Mouse (Mus musculus) neural tube, embryonic 11.5 days (tissue): Measurements from ENCODE around the gene Abca3. TPM values are rescaled to one million over a fixed set of nuclear protein-coding genes. Genes with fewer than 3 reads are reported as not detected.
"Not testable (repeated sequence)": the region's sequence is repeated elsewhere in the genome, so short reads cannot be mapped to it uniquely, and the experiment has no call there.

ENCODE experiments used
- ATAC-seq: fragments of 200-750 bp; cut with Nextera tagmentation; 2 replicates; pipeline ENCODE4 v1.8.0; 2017; ENCODE audit warnings: moderate number of reproducible peaks, mild to moderate bottlenecking, moderate TSS enrichment, moderate library complexity; ENCODE audit not compliant: insufficient read depth, low FRiP score, low TSS enrichment
- DNase-seq: peaks from one replicate; pipeline ENCODE4 v3.0.0-alpha.2; 2015; ENCODE audit warnings: low spot score
- H3K27ac ChIP-seq: fragments of 300-500 bp; sonication (generic); 2 replicates; pipeline ENCODE4 v1.5.1; 2014; ENCODE audit warnings: low read depth, mild to moderate bottlenecking, low read length
- H3K27me3 ChIP-seq: fragments of 300-500 bp; sonication (generic); 2 replicates; pipeline ENCODE4 v1.6.1; 2014; ENCODE audit warnings: mild to moderate bottlenecking, low read length, mixed read lengths; ENCODE audit not compliant: control insufficient read depth, insufficient read depth
- H3K36me3 ChIP-seq: fragments of 300-500 bp; sonication (generic); 2 replicates; pipeline ENCODE4 v1.6.1; 2014; ENCODE audit warnings: mild to moderate bottlenecking, low read length, moderate library complexity, mixed read lengths; ENCODE audit not compliant: control insufficient read depth, insufficient read depth
- H3K4me1 ChIP-seq: fragments of 300-500 bp; sonication (generic); 2 replicates; pipeline ENCODE4 v1.6.1; 2014; ENCODE audit warnings: low read length, mixed read lengths; ENCODE audit not compliant: control insufficient read depth, insufficient read depth
- H3K4me2 ChIP-seq: fragments of 300-500 bp; sonication (generic); 2 replicates; pipeline ENCODE4 v1.6.1; 2014; ENCODE audit warnings: low read depth, mild to moderate bottlenecking, moderate library complexity
- H3K4me3 ChIP-seq: fragments of 300-500 bp; sonication (generic); 2 replicates; pipeline ENCODE4 v1.5.1; 2014; ENCODE audit warnings: low read depth, low read length
- H3K9ac ChIP-seq: fragments of 300-500 bp; sonication (generic); 2 replicates; pipeline ENCODE4 v1.6.1; 2014; ENCODE audit warnings: mild to moderate bottlenecking, low read length
- H3K9me3 ChIP-seq: fragments of 300-500 bp; sonication (generic); 2 replicates; pipeline ENCODE4 v1.6.1; 2016; ENCODE audit warnings: low read length; ENCODE audit not compliant: control insufficient read depth
- WGBS: fragments of 180-500 bp; shearing (Covaris S2); extraction: QIAGEN DNeasy Blood & Tissue Kit; methylation state at CpG from one replicate; pipeline ENCODE4 v1.1.7; 2014; 5-methylcytosine and 5-hydroxymethylcytosine counted together
- polyA plus RNA-seq: library from polyadenylated mRNA; unstranded; fragments of >200 nt; fragmentation: Nextera tagmentation; extraction: Ambion mirVana; gene quantifications from 2 replicates; pipeline ENCODE4 v1.2.1, GENCODE M21; 2014

Abca3 gene
- polyA plus RNA-seq, 1 experiment from 2014 or later: 20.1 TPM

- Histone ChIP-seq H3K27ac (no peak overlapping the region), H3K27me3 (no peaks in the 10 kb centered on the region), H3K36me3 (peaks cover 24% of the 10 kb centered on the region), H3K4me3 (peak overlapping the region; percentile 71), H3K4me1 (peaks cover 10% of the 10 kb centered on the region; the same call in 1 of the 2 replicates), H3K4me2 (peak overlapping the region; percentile 87), H3K9ac (no peak overlapping the region; the same call in 1 of the 2 replicates), H3K9me3 (no peaks in the 10 kb centered on the region)
- WGBS: 95% methylated on average over 3 of the region's 3 CpGs
- DNase-seq (no peak), ATAC-seq (no peak)
These were observed 64.4 kb downstream of the Abca3 start for GRCm38 (mm10) chr17:24416051-24416652.

GRCm38 (mm10) chr17:24423114-24423513 lies 71.4 kb downstream of the Abca3 start:
- Histone ChIP-seq H3K4me3 (no peak overlapping the region), H3K9me3 (no peaks in the 10 kb centered on the region), H3K9ac (no peak overlapping the region), H3K4me2 (no peak overlapping the region), H3K4me1 (peaks cover 4% of the 10 kb centered on the region; the same call in 1 of the 2 replicates), H3K36me3 (peaks cover 43% of the 10 kb centered on the region), H3K27me3 (no peaks in the 10 kb centered on the region), H3K27ac (no peak overlapping the region)
- 95% methylated on average over 4 of the region's 4 CpGs for WGBS
- ATAC-seq (no peak), DNase-seq (no peak)

- ATAC-seq (no peak), DNase-seq (no peak)
- H3K4me2 ChIP-seq: no peak overlapping the region
- no peak overlapping the region for H3K4me3 ChIP-seq
- 93% methylated on average over 5 of the region's 5 CpGs for WGBS
- H3K36me3 ChIP-seq: peaks cover 35% of the 10 kb centered on the region
- no peaks in the 10 kb centered on the region for H3K9me3 ChIP-seq
- H3K9ac ChIP-seq: no peak overlapping the region
- H3K27ac ChIP-seq: no peak overlapping the region
- H3K4me1 ChIP-seq: peaks cover 4% of the 10 kb centered on the region; the same call in 1 of the 2 replicates
- no peaks in the 10 kb centered on the region for H3K27me3 ChIP-seq
These were observed 72.7 kb downstream of the Abca3 start for GRCm38 (mm10) chr17:24424489-24424888.

DNA sequence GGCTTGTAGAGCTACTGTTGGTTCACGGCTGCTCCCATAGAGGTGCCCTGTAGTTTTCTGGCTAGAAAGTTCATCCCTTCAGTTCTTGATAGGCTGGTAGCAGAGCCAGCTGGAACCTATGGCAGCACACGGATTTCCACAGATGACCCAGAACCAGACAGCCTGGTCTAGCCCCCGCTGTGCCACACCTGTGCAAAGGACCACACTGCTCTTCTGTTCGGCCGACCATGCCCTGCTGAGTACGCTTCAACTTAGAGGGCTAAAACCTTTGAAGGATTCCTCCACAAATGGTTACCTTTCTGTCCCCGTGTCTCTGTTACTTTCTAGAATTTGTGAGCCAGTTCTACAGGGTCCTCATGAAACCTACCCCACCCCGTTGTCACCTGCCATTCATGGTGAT lies 73.6 kb downstream of the Abca3 start:
- DNase-seq, ATAC-seq, H3K4me3 ChIP-seq, H3K4me2 ChIP-seq, H3K9me3 ChIP-seq, H3K4me1 ChIP-seq, H3K9ac ChIP-seq, H3K27me3 ChIP-seq, H3K27ac ChIP-seq: not testable (repeated sequence)
- peaks cover 29% of the 10 kb centered on the region for H3K36me3 ChIP-seq
- WGBS: 96% methylated on average over 4 of the region's 8 CpGs

DNA sequence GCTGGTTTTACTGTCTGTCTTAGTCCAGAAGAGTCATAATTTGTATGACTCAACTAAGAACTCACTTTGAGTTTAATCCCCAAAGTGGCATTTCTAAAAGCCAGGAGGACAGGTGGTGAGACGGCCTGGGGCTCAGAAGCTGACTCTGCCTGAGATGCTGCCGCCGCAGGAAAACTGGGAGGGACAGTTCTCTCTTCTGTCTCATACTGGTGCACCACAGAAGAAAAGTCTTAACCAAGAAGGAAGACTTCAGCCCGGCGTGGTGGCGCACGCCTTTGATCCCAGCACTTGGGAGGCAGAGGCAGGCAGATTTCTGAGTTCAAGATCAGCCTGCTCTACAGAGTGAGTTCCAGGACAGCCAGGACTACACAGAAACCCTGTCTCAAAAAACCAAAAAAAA lies 74.2 kb downstream of the Abca3 start:
- no peak overlapping the region for H3K27ac ChIP-seq
- ATAC-seq (peak; percentile 2; the same call in 1 of the 2 replicates), DNase-seq (no peak)
- H3K4me3 ChIP-seq: no peak overlapping the region
- H3K27me3 ChIP-seq: no peaks in the 10 kb centered on the region
- H3K9me3 ChIP-seq: no peaks in the 10 kb centered on the region
- WGBS: 89% methylated on average over 7 of the region's 7 CpGs
- peaks cover 4% of the 10 kb centered on the region; the same call in 1 of the 2 replicates for H3K4me1 ChIP-seq
- no peak overlapping the region for H3K4me2 ChIP-seq
- H3K9ac ChIP-seq: no peak overlapping the region; the same call in 1 of the 2 replicates
- H3K36me3 ChIP-seq: peaks cover 23% of the 10 kb centered on the region

DNA sequence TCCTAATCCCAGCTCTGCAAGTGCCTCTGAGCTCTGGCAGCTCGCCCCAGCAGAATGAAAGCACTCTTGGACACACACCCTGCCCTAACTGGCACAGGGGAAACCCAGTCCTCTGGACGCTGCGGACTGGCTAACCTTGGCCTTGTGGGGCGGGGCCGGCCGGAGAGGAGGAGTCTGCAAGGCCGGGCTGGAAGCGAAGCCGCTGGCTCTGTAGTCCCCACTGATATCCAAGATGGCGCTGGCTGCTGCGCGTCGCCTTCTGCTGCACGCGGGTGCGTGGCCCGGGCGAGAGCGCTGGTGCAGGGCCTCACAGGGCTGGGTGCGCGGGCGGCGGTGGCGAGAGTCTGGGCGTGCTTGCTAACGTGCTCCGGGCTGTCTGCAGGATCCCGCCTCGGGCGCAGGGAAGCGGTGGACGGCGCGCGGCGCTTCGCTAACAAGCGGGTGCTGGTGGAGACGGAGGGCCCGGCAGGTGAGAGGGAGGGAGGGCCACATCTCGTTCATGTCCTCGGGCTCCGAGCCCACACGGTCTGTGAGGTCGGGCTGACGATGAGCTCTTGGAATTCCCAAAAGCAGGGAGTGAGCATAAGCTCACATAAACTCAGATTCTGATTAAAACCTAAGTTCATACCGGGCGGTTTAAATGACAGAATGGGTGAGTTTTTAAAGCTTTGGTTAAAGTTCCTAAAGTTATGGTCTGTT lies 74.9 kb downstream of the Abca3 start, which contains the start of gene Eci1:
Gene Eci1, plus strand, starts transcription at position 171 of the 699 bp plus-strand sequence.
- H3K9me3 ChIP-seq: no peaks in the 10 kb centered on the region
- peak within 1 kb of the TSS; percentile 70 for H3K4me3 ChIP-seq
- peak within 1 kb of the TSS; percentile 68 for H3K4me2 ChIP-seq
- WGBS: under 1% methylated on average over 48 of the region's 48 CpGs
- peak within 1 kb of the TSS; percentile 90 for H3K9ac ChIP-seq
- DNase-seq (peak; percentile 91), ATAC-seq (peak; percentile 99)
- peak within 1 kb of the TSS; percentile 92 for H3K27ac ChIP-seq
- no peaks in the 10 kb centered on the region for H3K27me3 ChIP-seq
- peaks cover 16% of the 10 kb centered on the region for H3K36me3 ChIP-seq
- H3K4me1 ChIP-seq: peaks cover 4% of the 10 kb centered on the region; the same call in 1 of the 2 replicates

GRCm38 (mm10) chr17:24427170-24427557 lies 75.4 kb downstream of the Abca3 start:
- DNase-seq (peak; percentile 21), ATAC-seq (no peak)
- peak overlapping the region; percentile 90 for H3K9ac ChIP-seq
- peaks cover 15% of the 10 kb centered on the region for H3K36me3 ChIP-seq
- H3K27me3 ChIP-seq: no peaks in the 10 kb centered on the region
- H3K9me3 ChIP-seq: no peaks in the 10 kb centered on the region
- H3K4me1 ChIP-seq: peaks cover 4% of the 10 kb centered on the region; the same call in 1 of the 2 replicates
- 11% methylated on average over 8 of the region's 8 CpGs for WGBS
- peak overlapping the region; percentile 68 for H3K4me2 ChIP-seq
- H3K4me3 ChIP-seq: peak overlapping the region; percentile 70
- peak overlapping the region; percentile 92; the same call in 1 of the 2 replicates for H3K27ac ChIP-seq

GRCm38 (mm10) chr17:24429201-24429983 lies 77.6 kb downstream of the Abca3 start:
- H3K9me3 ChIP-seq: no peaks in the 10 kb centered on the region
- H3K9ac ChIP-seq: no peak overlapping the region
- ATAC-seq (no peak), DNase-seq (no peak)
- no peak overlapping the region for H3K27ac ChIP-seq
- H3K4me3 ChIP-seq: no peak overlapping the region
- 88% methylated on average over 14 of the region's 14 CpGs for WGBS
- H3K4me1 ChIP-seq: peaks cover 4% of the 10 kb centered on the region; the same call in 1 of the 2 replicates
- no peaks in the 10 kb centered on the region for H3K27me3 ChIP-seq
- H3K36me3 ChIP-seq: peaks cover 2% of the 10 kb centered on the region; the same call in 1 of the 2 replicates
- no peak overlapping the region for H3K4me2 ChIP-seq
